Mouse (Mus musculus) layer of hippocampus, adult 9-11 months (tissue): ENCODE measurements around the gene Gm20388.

ENCODE experiments used
- DNase-seq: peaks from one replicate; pipeline ENCODE4 v3.0.0; 2022

Gene Gm20388

GRCm38 (mm10) chr8:123854733-123855475, 3944.3 kb downstream of the Gm20388 start:
- DNase-seq: no peak

GRCm38 (mm10) chr8:123857361-123857760, 3946.7 kb downstream of the Gm20388 start:
- DNase-seq: no peak

DNA sequence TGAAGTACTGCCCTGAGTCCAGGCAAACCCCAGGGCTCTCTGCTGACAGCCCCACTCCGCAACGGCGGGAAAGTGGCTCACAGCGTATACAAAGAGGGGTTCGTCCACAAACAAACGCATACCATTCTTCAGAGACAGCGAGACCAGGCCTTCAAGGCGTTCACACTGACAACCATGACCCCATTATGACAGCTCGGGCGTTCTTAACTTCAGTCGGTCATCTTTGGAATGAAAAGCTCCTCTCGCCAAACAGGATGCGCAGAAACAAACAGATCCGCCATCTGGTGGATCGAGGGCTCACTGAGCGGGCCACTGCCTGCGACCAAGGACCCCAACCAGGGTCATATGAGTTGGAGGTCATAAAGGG, 3947.9 kb downstream of the Gm20388 start:
- no peak for DNase-seq

- peak; percentile 93 for DNase-seq
These were observed 3948.5 kb downstream of the Gm20388 start for GRCm38 (mm10) chr8:123858941-123859647.

GRCm38 (mm10) chr8:123859648-123860259, 3949.1 kb downstream of the Gm20388 start, which contains the start of gene Ccsap:
TSS of gene Ccsap (minus strand) at chr8:123860209.
- DNase-seq: peak; percentile 73

- no peak for DNase-seq
These were observed 3949.7 kb downstream of the Gm20388 start for GRCm38 (mm10) chr8:123860386-123860785.

DNA sequence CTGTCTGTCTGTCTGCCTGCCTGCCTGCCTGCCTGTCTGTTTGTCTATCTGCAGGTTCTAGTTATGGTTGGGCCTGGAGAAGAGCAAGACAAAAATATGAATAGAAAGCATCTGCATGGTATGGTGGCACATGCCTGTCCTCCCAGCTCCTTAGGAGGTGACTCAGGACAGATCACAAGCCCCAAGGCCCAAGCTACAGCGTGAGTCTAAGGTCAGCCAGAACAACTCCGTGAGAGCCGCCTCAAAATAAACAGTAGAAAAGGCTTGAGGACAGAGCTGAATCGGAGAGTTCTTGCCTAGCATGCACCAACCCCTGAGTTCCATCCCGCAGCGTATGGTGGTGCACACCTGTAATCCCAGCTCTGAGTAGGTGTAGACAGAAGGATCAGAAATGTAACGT, 3955.1 kb downstream of the Gm20388 start:
- DNase-seq: no peak

GRCm38 (mm10) chr8:123866971-123867370, 3956.3 kb downstream of the Gm20388 start:
- no peak for DNase-seq

GRCm38 (mm10) chr8:123872048-123872447, 3961.4 kb downstream of the Gm20388 start:
- DNase-seq: no peak

GRCm38 (mm10) chr8:123873364-123873763, 3962.7 kb downstream of the Gm20388 start:
- DNase-seq: no peak

DNA sequence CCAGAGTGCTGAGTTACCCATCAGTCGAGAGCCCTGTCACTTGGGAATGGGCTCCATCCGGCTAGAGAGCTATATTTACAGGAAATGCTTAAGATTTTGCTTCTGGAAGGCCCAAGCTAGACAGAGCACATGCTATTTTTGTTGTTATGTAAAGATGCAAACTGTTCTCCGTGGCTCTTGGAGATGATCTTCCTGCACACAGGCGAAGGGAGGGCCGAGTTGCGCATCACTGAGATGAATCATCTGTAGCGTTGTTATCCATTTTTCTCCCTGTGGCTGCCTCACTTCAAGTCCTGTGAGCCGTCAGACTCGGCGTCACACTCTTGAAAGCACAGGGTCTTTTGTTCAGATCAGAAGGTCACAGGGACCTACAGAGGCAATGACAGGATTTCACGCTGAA, 3963.7 kb downstream of the Gm20388 start:
- no peak for DNase-seq

DNA sequence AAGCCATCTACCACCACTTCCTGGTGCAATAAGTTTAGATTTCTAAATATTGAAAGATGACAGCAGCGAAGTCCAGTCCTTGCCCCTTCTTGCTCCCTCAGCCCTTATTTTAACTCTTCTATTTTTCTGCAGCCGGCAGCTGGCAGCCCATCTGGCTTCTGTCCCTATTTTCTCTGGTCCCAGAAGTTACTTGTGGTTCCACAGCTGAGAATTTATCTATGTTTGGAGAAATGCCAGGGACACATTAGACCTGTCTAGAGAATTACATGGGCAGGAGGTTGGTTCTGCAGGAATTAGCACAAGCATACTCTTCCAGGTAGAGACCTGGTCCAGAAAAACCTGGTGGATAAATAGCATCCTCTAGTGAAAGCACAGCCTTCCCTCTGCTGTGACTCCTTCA, 3967.2 kb downstream of the Gm20388 start:
- no peak for DNase-seq

GRCm38 (mm10) chr8:123880271-123880670, 3969.6 kb downstream of the Gm20388 start:
- DNase-seq: peak; percentile 82

DNA sequence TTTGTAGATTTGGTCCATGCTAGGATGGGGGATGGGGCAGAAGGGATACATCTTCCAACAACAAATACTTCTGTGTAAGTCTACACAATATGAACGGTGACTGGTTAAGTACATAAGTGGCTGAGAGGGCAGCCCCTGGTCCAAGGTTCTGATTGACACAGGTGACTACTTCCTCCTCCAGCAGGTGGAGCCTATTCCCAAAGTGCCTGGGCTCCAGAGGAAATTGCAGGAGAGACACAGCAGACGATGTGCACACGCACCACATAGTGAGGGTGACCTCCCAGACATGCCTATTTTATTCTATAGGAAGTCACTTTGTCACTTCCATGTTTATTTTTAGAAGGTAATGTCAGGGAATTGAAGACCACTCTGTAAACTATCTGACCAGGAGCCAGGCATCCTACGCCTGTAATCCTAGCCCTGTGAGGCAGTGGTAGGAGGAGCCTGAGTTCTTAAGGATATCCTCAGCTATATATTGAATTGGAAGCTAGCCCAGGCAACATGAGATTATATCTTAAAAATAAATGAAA, 3970.2 kb downstream of the Gm20388 start:
- DNase-seq: no peak

- DNase-seq: no peak
These were observed 3971.8 kb downstream of the Gm20388 start for GRCm38 (mm10) chr8:123882412-123882811.

DNA sequence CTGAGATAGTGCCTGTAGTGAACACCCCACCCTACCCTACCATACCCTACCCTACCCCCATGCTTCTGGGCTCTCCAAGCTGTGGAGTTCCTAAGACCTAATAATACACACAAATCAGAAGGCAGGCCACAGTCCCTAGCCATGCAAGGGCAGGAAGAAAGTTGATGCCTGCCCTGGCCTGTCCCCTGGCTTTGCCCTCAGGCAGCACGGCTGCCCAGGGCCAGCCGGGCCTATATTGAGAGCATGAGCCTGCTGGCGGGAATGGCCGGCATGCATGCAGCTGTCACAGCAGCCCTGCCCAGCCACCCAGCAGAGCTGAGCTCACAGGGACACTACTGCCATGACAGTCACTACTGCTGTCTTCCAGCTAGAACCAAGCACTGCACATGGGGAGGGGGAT, 3972.5 kb downstream of the Gm20388 start:
- no peak for DNase-seq

- DNase-seq: peak; percentile 93
These were observed 3974.3 kb downstream of the Gm20388 start for GRCm38 (mm10) chr8:123884721-123885565.

DNA sequence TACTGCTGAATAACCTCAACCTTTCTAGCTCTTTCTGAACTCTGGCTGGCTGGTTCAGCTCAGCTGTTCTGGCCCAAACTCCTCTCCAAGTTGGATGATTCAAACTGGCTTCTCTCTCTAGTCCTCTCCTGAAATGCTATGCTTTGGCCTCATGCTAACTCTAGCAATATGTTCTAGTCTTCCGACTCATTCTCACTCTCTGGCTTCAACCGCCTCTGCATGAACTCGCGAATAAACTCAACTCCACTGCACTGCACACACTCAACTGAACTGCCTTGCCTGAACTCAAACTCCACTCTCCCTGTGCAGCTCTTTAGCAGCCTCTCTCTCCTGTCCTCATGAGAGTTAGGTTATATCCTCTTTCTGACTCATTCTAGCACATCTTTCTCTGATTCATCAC, 3976.5 kb downstream of the Gm20388 start:
- DNase-seq: no peak

DNA sequence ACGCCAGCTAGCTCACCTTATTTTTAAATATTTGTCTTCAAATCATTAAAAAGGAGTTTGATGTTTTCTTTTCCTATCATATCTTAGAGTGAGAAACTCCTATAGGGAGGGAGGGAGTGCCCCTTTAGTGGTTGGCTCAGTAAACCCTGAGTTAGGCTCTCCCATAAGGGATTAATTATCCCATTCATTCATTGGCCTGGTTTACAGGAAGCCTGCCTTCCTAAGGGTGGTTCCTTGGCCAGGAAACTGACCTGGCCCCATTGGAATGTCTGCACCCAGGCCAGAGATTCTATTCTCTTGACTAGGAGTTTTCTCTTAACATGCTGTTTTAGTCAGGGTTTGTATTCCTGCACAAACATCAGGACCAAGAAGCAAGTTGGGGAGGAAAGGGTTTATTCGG, 3977.3 kb downstream of the Gm20388 start:
- DNase-seq: no peak

GRCm38 (mm10) chr8:123889797-123890196, 3979.2 kb downstream of the Gm20388 start:
- no peak for DNase-seq

- DNase-seq: no peak
These were observed 3980.6 kb downstream of the Gm20388 start for GRCm38 (mm10) chr8:123891271-123891670.

DNA sequence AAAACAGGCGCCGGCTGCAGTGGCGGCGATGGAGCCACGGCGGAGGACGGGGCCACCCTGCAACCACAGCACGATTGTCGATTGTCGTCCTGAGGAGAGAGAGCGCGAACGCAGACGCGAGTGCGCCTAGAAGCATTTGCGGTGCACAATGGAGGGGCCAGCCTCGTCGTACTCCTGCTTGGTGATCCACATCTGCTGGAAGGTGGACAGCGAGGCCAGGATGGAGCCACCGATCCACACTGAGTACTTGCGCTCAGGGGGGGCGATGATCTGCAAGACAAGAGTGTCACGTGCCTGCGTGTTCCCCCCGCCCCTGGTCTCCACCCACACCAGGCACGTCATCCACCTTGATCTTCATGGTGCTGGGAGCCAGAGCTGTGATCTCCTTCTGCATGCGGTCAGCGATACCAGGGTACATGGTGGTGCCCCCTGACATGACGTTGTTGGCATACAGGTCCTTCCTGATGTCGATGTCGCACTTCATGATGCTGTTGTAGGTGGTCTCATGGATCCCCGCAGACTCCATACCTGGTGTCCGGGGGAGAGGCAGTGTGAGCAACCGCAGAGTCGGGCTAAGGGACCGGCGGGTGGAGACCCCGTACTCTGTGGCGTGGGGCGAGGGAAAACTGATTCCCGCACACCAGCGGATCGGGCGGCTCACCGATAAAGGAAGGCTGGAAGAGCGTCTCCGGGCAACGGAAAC, 3981.4 kb downstream of the Gm20388 start:
- peak; percentile 88 for DNase-seq
